Mouse (Mus musculus) limb, embryonic 11.5 days (tissue): ENCODE measurements around the gene Spata18. TPM values are rescaled to one million over a fixed set of nuclear protein-coding genes. Genes with fewer than 3 reads are reported as not detected.
A peak's percentile ranks its signal among the peaks of the same experiment; 100 is the strongest.

ENCODE experiments used
- ATAC-seq: fragments of 200-750 bp; cut with Nextera tagmentation; 2 replicates; pipeline ENCODE4 v1.8.0; 2017; ENCODE audit warnings: low read depth; ENCODE audit not compliant: insufficient number of reproducible peaks, low FRiP score, low TSS enrichment
- DNase-seq: peaks from one replicate; pipeline ENCODE4 v3.0.0-alpha.2; 2015; ENCODE audit warnings: low spot score
- H3K27ac ChIP-seq: fragments of 300-500 bp; sonication (generic); replicated peaks from 2 replicates; pipeline ENCODE4 v1.5.1; 2014; ENCODE audit warnings: low read depth, mild to moderate bottlenecking, low read length
- H3K27me3 ChIP-seq: fragments of 300-500 bp; sonication (generic); 2 replicates; pipeline ENCODE4 v1.6.1; 2014; ENCODE audit warnings: mild to moderate bottlenecking, low read length, mixed read lengths; ENCODE audit not compliant: control insufficient read depth, insufficient read depth
- H3K36me3 ChIP-seq: fragments of 300-500 bp; sonication (generic); 2 replicates; pipeline ENCODE4 v1.6.1; 2014; ENCODE audit warnings: mild to moderate bottlenecking, low read length, moderate library complexity, mixed read lengths; ENCODE audit not compliant: control insufficient read depth, insufficient read depth
- H3K4me1 ChIP-seq: fragments of 300-500 bp; sonication (generic); 2 replicates; pipeline ENCODE4 v1.6.1; 2014; ENCODE audit warnings: low read length, mixed read lengths; ENCODE audit not compliant: control insufficient read depth, insufficient read depth
- H3K4me2 ChIP-seq: fragments of 300-500 bp; sonication (generic); 2 replicates; pipeline ENCODE4 v1.6.1; 2014; ENCODE audit warnings: low read depth, mild to moderate bottlenecking, moderate library complexity; ENCODE audit not compliant: severe bottlenecking
- H3K4me3 ChIP-seq: fragments of 300-500 bp; sonication (generic); 2 replicates; pipeline ENCODE4 v1.5.1; 2014; ENCODE audit warnings: low read depth, low read length
- H3K9ac ChIP-seq: fragments of 300-500 bp; sonication (generic); 2 replicates; pipeline ENCODE4 v1.6.1; 2014; ENCODE audit warnings: mild to moderate bottlenecking, low read length
- H3K9me3 ChIP-seq: fragments of 300-500 bp; sonication (generic); 2 replicates; pipeline ENCODE4 v1.6.1; 2016; ENCODE audit warnings: low read length; ENCODE audit not compliant: control insufficient read depth
- WGBS: fragments of 180-500 bp; shearing (Covaris S2); extraction: QIAGEN DNeasy Blood & Tissue Kit; methylation state at CpG from one replicate; pipeline ENCODE4 v1.1.7; 2014; 5-methylcytosine and 5-hydroxymethylcytosine counted together
- polyA plus RNA-seq: library from polyadenylated mRNA; unstranded; fragments of >200 nt; fragmentation: Nextera tagmentation; extraction: Ambion mirVana; gene quantifications from 2 replicates; pipeline ENCODE4 v1.2.1, GENCODE M21; 2014

The Spata18 gene
- polyA plus RNA-seq, 1 experiment from 2014 or later: 2.6 TPM

- Histone ChIP-seq H3K9me3 (no peaks in the 10 kb centered on the region), H3K36me3 (no peaks in the 10 kb centered on the region), H3K4me3 (no peak overlapping the region), H3K4me1 (no peaks in the 10 kb centered on the region), H3K27me3 (no peaks in the 10 kb centered on the region), H3K4me2 (no peak overlapping the region), H3K9ac (no peak overlapping the region), H3K27ac (no peak overlapping the region)
- WGBS: 84% methylated on average over 7 of the region's 7 CpGs
- ATAC-seq: no peak
- DNase-seq: no peak
These were observed 24.3 kb upstream of the Spata18 start for GRCm38 (mm10) chr5:73626842-73627241.

GRCm38 (mm10) chr5:73627559-73627958, 23.6 kb upstream of the Spata18 start:
- ATAC-seq (no peak), DNase-seq (no peak)
- no peaks in the 10 kb centered on the region for H3K27me3 ChIP-seq
- H3K9me3 ChIP-seq: no peaks in the 10 kb centered on the region
- H3K4me2 ChIP-seq: no peak overlapping the region
- no peaks in the 10 kb centered on the region for H3K36me3 ChIP-seq
- H3K4me1 ChIP-seq: no peaks in the 10 kb centered on the region
- 60% methylated on average over 4 of the region's 4 CpGs for WGBS
- no peak overlapping the region for H3K27ac ChIP-seq
- H3K9ac ChIP-seq: no peak overlapping the region
- no peak overlapping the region for H3K4me3 ChIP-seq

GRCm38 (mm10) chr5:73627991-73628390, 23.2 kb upstream of the Spata18 start:
- no peak for DNase-seq
- Histone ChIP-seq H3K4me2 (no peak overlapping the region), H3K9ac (no peak overlapping the region), H3K27ac (no peak overlapping the region), H3K27me3 (no peaks in the 10 kb centered on the region), H3K36me3 (no peaks in the 10 kb centered on the region), H3K9me3 (no peaks in the 10 kb centered on the region), H3K4me1 (no peaks in the 10 kb centered on the region), H3K4me3 (no peak overlapping the region)
- 78% methylated on average over 15 of the region's 15 CpGs for WGBS
- ATAC-seq: no peak

- ATAC-seq (no peak), DNase-seq (no peak)
- H3K9me3 ChIP-seq: 0 out of 2 replicates have a peak, but pooled peaks cover 3% of the 10 kb centered on the region
- no peaks in the 10 kb centered on the region for H3K4me1 ChIP-seq
- no peak overlapping the region for H3K4me2 ChIP-seq
- no peak overlapping the region for H3K27ac ChIP-seq
- no peaks in the 10 kb centered on the region for H3K27me3 ChIP-seq
- WGBS: 87% methylated on average over 5 of the region's 5 CpGs
- no peaks in the 10 kb centered on the region; the same call in 1 of the 2 replicates for H3K36me3 ChIP-seq
- H3K4me3 ChIP-seq: no peak overlapping the region
- no peak overlapping the region for H3K9ac ChIP-seq
These were observed 21.0 kb upstream of the Spata18 start for GRCm38 (mm10) chr5:73630141-73630540.

- H3K36me3 ChIP-seq: peaks cover 5% of the 10 kb centered on the region; the same call in 1 of the 2 replicates
- H3K27me3 ChIP-seq: no peaks in the 10 kb centered on the region
- H3K4me3 ChIP-seq: no peak overlapping the region
- no peak overlapping the region for H3K9ac ChIP-seq
- H3K9me3 ChIP-seq: 0 out of 2 replicates have a peak, but pooled peaks cover 3% of the 10 kb centered on the region
- no peak overlapping the region for H3K27ac ChIP-seq
- no peak for DNase-seq
- no peak overlapping the region for H3K4me2 ChIP-seq
- WGBS: 86% methylated on average over 10 of the region's 10 CpGs
- no peak for ATAC-seq
- no peaks in the 10 kb centered on the region for H3K4me1 ChIP-seq
These were observed 20.1 kb upstream of the Spata18 start for GRCm38 (mm10) chr5:73631001-73631558.

GRCm38 (mm10) chr5:73632291-73632690, 18.9 kb upstream of the Spata18 start, which contains the start of gene Lrrc66:
TSS of gene Lrrc66 (minus strand) at chr5:73632526.
- Histone ChIP-seq H3K9me3 (0 out of 2 replicates have a peak, but pooled peaks cover 3% of the 10 kb centered on the region), H3K27me3 (no peaks in the 10 kb centered on the region), H3K36me3 (peaks cover 5% of the 10 kb centered on the region; the same call in 1 of the 2 replicates), H3K4me3 (no peak within 1 kb of the TSS), H3K4me2 (no peak within 1 kb of the TSS), H3K27ac (no peak within 1 kb of the TSS), H3K4me1 (no peaks in the 10 kb centered on the region), H3K9ac (no peak within 1 kb of the TSS)
- WGBS: 69% methylated on average over 8 of the region's 8 CpGs
- ATAC-seq (no peak), DNase-seq (no peak)

- Histone ChIP-seq H3K4me2 (no peak overlapping the region), H3K4me1 (no peaks in the 10 kb centered on the region), H3K9me3 (0 out of 2 replicates have a peak, but pooled peaks cover 3% of the 10 kb centered on the region), H3K27me3 (no peaks in the 10 kb centered on the region), H3K27ac (no peak overlapping the region), H3K4me3 (no peak overlapping the region), H3K9ac (no peak overlapping the region), H3K36me3 (peaks cover 5% of the 10 kb centered on the region; the same call in 1 of the 2 replicates)
- DNase-seq (peak; percentile 80), ATAC-seq (no peak)
- 68% methylated on average over 8 of the region's 8 CpGs for WGBS
These were observed 18.0 kb upstream of the Spata18 start for GRCm38 (mm10) chr5:73633141-73633540.

GRCm38 (mm10) chr5:73637337-73638107, 13.7 kb upstream of the Spata18 start:
- Histone ChIP-seq H3K4me1 (no peaks in the 10 kb centered on the region), H3K4me2 (no peak overlapping the region), H3K27me3 (no peaks in the 10 kb centered on the region), H3K4me3 (no peak overlapping the region), H3K27ac (no peak overlapping the region), H3K9ac (no peak overlapping the region), H3K9me3 (0 out of 2 replicates have a peak, but pooled peaks cover 3% of the 10 kb centered on the region), H3K36me3 (peaks cover 5% of the 10 kb centered on the region; the same call in 1 of the 2 replicates)
- ATAC-seq: no peak
- 48% methylated on average over 8 of the region's 8 CpGs for WGBS
- no peak for DNase-seq
